Mouse (Mus musculus): ENCODE data around the gene Synrg. TPM values are rescaled to one million over a fixed set of nuclear protein-coding genes. Genes with fewer than 3 reads are reported as not detected.

The Synrg gene
- polyA plus RNA-seq, 1 experiment from 2014 or later = 3.5 TPM

DNA sequence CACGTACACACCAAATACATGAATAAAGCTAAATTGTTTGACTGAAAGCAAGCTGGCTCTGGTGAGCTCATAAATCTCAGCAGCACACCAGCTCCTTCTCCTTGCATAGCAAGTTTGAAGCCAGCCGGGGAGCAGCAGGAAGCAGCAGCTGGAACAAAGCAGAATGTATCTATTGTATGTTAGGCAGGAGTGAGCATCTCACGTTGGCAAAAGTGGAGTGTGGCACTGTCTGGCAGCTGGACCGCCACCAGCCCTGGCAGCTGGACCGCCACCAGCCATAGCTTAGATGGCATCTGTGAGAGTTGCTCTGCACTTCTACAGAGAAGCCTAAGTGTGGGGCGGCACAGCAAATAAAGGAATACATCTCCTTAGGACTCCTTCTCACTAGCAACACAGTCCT lies 39.8 kb downstream of the Synrg start:
- Histone ChIP-seq H3K9ac (replicated peaks) (no peak overlapping the region), H3K27me3 (ENCODE audit: insufficient read depth, low read length) (no peaks in the 10 kb centered on the region), H3K4me1 (ENCODE audit: insufficient read depth) (no peaks in the 10 kb centered on the region), H3K4me3 (ENCODE audit: low read depth, low read length) (no peak overlapping the region), H3K27ac (ENCODE audit: low read depth) (no peak overlapping the region), H3K36me3 (replicated peaks; ENCODE audit: insufficient read depth, low read length) (peaks cover 38% of the 10 kb centered on the region), H3K9me3 (ENCODE audit: low read length) (no peaks in the 10 kb centered on the region), H3K4me2 (ENCODE audit: low read depth, low read length) (no peak overlapping the region)
- ATAC-seq (no peak), DNase-seq (no peak)
- WGBS (ENCODE audit: insufficient replicate concordance) = 86% methylated on average over 6 of the region's 6 CpGs
- no peak for TF ChIP-seq EP300 (IDR thresholded peaks at IDR 0.05; ENCODE audit: low read depth)
- no peak for TF ChIP-seq CTCF (IDR thresholded peaks at IDR 0.05; ENCODE audit: low read depth)

DNA sequence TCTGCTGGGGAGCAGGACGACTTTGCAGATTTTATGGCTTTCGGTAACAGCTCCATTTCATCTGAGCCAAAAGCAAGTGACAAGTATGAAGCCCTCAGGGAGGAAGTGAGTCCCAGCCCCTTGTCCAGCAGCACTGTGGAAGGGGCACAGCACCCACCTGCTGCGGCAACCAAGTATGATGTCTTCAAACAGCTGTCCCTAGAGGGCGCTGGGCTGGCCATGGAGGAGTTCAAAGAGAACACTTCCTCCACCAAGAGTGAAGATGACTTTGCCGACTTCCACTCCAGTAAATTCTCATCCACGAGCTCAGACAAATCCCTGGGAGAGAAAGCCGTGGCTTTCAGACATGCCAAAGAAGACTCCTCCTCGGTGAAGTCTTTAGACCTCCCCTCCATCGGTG lies 44.8 kb downstream of the Synrg start:
- no peak for ATAC-seq
- Histone ChIP-seq H3K27ac (ENCODE audit: low read depth) (no peak overlapping the region), H3K9ac (replicated peaks) (no peak overlapping the region), H3K4me3 (ENCODE audit: low read depth, low read length) (no peak overlapping the region), H3K9me3 (ENCODE audit: low read length) (no peaks in the 10 kb centered on the region), H3K36me3 (replicated peaks; ENCODE audit: insufficient read depth, low read length) (peaks cover 33% of the 10 kb centered on the region), H3K4me2 (ENCODE audit: low read depth, low read length) (no peak overlapping the region), H3K4me1 (ENCODE audit: insufficient read depth) (no peaks in the 10 kb centered on the region), H3K27me3 (ENCODE audit: insufficient read depth, low read length) (no peaks in the 10 kb centered on the region)
- peak; percentile 37 for TF ChIP-seq CTCF (IDR thresholded peaks at IDR 0.05; ENCODE audit: low read depth)
- TF ChIP-seq EP300 (IDR thresholded peaks at IDR 0.05; ENCODE audit: low read depth) = no peak
- no peak for DNase-seq
- 87% methylated on average over 9 of the region's 9 CpGs for WGBS (ENCODE audit: insufficient replicate concordance)

- Histone ChIP-seq H3K36me3 (replicated peaks; ENCODE audit: insufficient read depth, low read length) (peaks cover 31% of the 10 kb centered on the region), H3K4me1 (ENCODE audit: insufficient read depth) (no peaks in the 10 kb centered on the region; the same call in 1 of the 2 replicates), H3K4me2 (ENCODE audit: low read depth, low read length) (no peak overlapping the region), H3K27me3 (ENCODE audit: insufficient read depth, low read length) (no peaks in the 10 kb centered on the region), H3K4me3 (ENCODE audit: low read depth, low read length) (no peak overlapping the region), H3K9ac (replicated peaks) (no peak overlapping the region), H3K9me3 (ENCODE audit: low read length) (no peaks in the 10 kb centered on the region), H3K27ac (ENCODE audit: low read depth) (no peak overlapping the region)
- 86% methylated on average over 9 of the region's 9 CpGs for WGBS (ENCODE audit: insufficient replicate concordance)
- DNase-seq (no peak), ATAC-seq (no peak)
- TF ChIP-seq CTCF (IDR thresholded peaks at IDR 0.05; ENCODE audit: low read depth) = no peak
Measured at GRCm38 (mm10) chr11:84010411-84010810, 46.2 kb downstream of the Synrg start.

- ATAC-seq (no peak), DNase-seq (no peak)
- WGBS (ENCODE audit: insufficient replicate concordance) = 76% methylated on average over 12 of the region's 12 CpGs
- Histone ChIP-seq H3K4me1 (ENCODE audit: insufficient read depth) (no peaks in the 10 kb centered on the region; the same call in 1 of the 2 replicates), H3K9me3 (ENCODE audit: low read length) (no peaks in the 10 kb centered on the region), H3K27me3 (ENCODE audit: insufficient read depth, low read length) (no peaks in the 10 kb centered on the region), H3K4me3 (ENCODE audit: low read depth, low read length) (no peak overlapping the region), H3K4me2 (ENCODE audit: low read depth, low read length) (no peak overlapping the region), H3K27ac (ENCODE audit: low read depth) (no peak overlapping the region), H3K9ac (replicated peaks) (no peak overlapping the region), H3K36me3 (replicated peaks; ENCODE audit: insufficient read depth, low read length) (peaks cover 31% of the 10 kb centered on the region)
- TF ChIP-seq EP300 (IDR thresholded peaks at IDR 0.05; ENCODE audit: low read depth) (no peak), CTCF (IDR thresholded peaks at IDR 0.05; ENCODE audit: low read depth) (no peak)
Measured at GRCm38 (mm10) chr11:84011050-84011449, 46.8 kb downstream of the Synrg start.

- Histone ChIP-seq H3K27ac (ENCODE audit: low read depth) (no peak overlapping the region), H3K4me1 (ENCODE audit: insufficient read depth) (no peaks in the 10 kb centered on the region; the same call in 1 of the 2 replicates), H3K4me3 (ENCODE audit: low read depth, low read length) (no peak overlapping the region), H3K9me3 (ENCODE audit: low read length) (no peaks in the 10 kb centered on the region), H3K36me3 (replicated peaks; ENCODE audit: insufficient read depth, low read length) (peaks cover 31% of the 10 kb centered on the region), H3K4me2 (ENCODE audit: low read depth, low read length) (no peak overlapping the region), H3K9ac (replicated peaks) (no peak overlapping the region), H3K27me3 (ENCODE audit: insufficient read depth, low read length) (no peaks in the 10 kb centered on the region)
- 69% methylated on average over 2 of the region's 2 CpGs for WGBS (ENCODE audit: insufficient replicate concordance)
- DNase-seq = no peak
- ATAC-seq = no peak
- no peak for TF ChIP-seq CTCF (IDR thresholded peaks at IDR 0.05; ENCODE audit: low read depth)
Measured at GRCm38 (mm10) chr11:84011576-84011975, 47.3 kb downstream of the Synrg start.

DNA sequence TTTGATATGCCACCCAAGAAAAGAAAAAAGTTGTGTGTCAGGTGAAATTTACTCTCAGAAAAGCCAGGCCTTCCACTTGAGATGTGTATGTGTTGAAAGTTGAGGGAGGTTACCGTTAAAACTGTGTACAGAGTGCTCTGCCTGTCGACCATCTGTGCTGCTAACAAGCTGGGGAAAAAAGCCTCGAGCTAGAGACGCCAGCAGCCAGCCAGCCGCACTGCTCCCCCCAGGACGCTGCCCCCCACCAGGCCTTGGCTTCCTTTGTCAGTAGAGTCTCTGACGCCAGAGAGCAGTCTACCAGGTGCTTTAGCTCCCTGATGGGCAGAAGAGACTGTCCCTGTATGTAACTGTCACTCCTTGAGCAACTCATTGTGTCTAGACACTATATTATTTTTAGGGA lies 48.9 kb downstream of the Synrg start:
- Histone ChIP-seq H3K4me2 (ENCODE audit: low read depth, low read length) (no peak overlapping the region), H3K36me3 (replicated peaks; ENCODE audit: insufficient read depth, low read length) (peaks cover 30% of the 10 kb centered on the region), H3K9me3 (ENCODE audit: low read length) (no peaks in the 10 kb centered on the region), H3K27me3 (ENCODE audit: insufficient read depth, low read length) (no peaks in the 10 kb centered on the region), H3K9ac (replicated peaks) (no peak overlapping the region), H3K4me1 (ENCODE audit: insufficient read depth) (peaks cover 3% of the 10 kb centered on the region; the same call in 1 of the 2 replicates), H3K4me3 (ENCODE audit: low read depth, low read length) (no peak overlapping the region), H3K27ac (ENCODE audit: low read depth) (no peak overlapping the region)
- DNase-seq (no peak), ATAC-seq (no peak)
- WGBS (ENCODE audit: insufficient replicate concordance) = 55% methylated on average over 7 of the region's 7 CpGs
- no peak for TF ChIP-seq EP300 (IDR thresholded peaks at IDR 0.05; ENCODE audit: low read depth)
- TF ChIP-seq CTCF (IDR thresholded peaks at IDR 0.05; ENCODE audit: low read depth) = no peak

Data from liver, postnatal 0 days (tissue).